Mouse (Mus musculus) bone marrow macrophage, adult 2 months (primary cell): ENCODE measurements around the gene Kalrn. TPM values are rescaled to one million over a fixed set of nuclear protein-coding genes. Genes with fewer than 3 reads are reported as not detected.

ENCODE experiments used
- H3K27ac ChIP-seq: 2 replicates; pipeline ENCODE4 v1.5.1; 2012; ENCODE audit warnings: low read depth, low read length; ENCODE audit not compliant: insufficient read depth
- H3K4me1 ChIP-seq: 2 replicates; pipeline ENCODE4 v1.6.1; 2012; ENCODE audit warnings: low read length; ENCODE audit not compliant: control insufficient read depth, insufficient read depth
- H3K4me3 ChIP-seq: 2 replicates; pipeline ENCODE4 v1.5.1; 2012; ENCODE audit warnings: mild to moderate bottlenecking, low read length, moderate library complexity; ENCODE audit not compliant: insufficient read depth
- CTCF ChIP-seq: IDR thresholded peaks from 2 replicates; pipeline ENCODE4 v1.5.1; 2012; ENCODE audit warnings: low read depth, mild to moderate bottlenecking, low read length, moderate library complexity
- POLR2A ChIP-seq: IDR thresholded peaks from 2 replicates; pipeline ENCODE4 v1.6.1; 2012; ENCODE audit warnings: mild to moderate bottlenecking, low read depth, low read length, borderline replicate concordance
- polyA plus RNA-seq: library from polyadenylated mRNA; stranded (reverse); fragments of >200 nt; gene quantifications from 2 replicates; pipeline ENCODE4 v1.2.4, GENCODE M21; 2012; ENCODE audit not compliant: missing spikeins, insufficient read depth, insufficient read length

Gene Kalrn
- polyA plus RNA-seq, 1 experiment, result not detected

- Histone ChIP-seq H3K4me3 (no peak overlapping the region), H3K27ac (no peak overlapping the region), H3K4me1 (no peaks in the 10 kb centered on the region)
- TF ChIP-seq POLR2A, result no peak
- no peak for TF ChIP-seq CTCF
These were observed 579.0 kb downstream of the Kalrn start for GRCm38 (mm10) chr16:33994321-33994720.

- TF ChIP-seq POLR2A, result no peak
- no peak for TF ChIP-seq CTCF
- no peak overlapping the region for H3K27ac ChIP-seq
- peaks cover 2% of the 10 kb centered on the region for H3K4me1 ChIP-seq
- no peak overlapping the region for H3K4me3 ChIP-seq
These were observed 582.6 kb downstream of the Kalrn start for GRCm38 (mm10) chr16:33990712-33991111.

GRCm38 (mm10) chr16:33989106-33989505, 584.2 kb downstream of the Kalrn start:
- Histone ChIP-seq H3K27ac (no peak overlapping the region), H3K4me3 (no peak overlapping the region), H3K4me1 (peaks cover 9% of the 10 kb centered on the region)
- no peak for TF ChIP-seq CTCF
- no peak for TF ChIP-seq POLR2A

- Histone ChIP-seq H3K27ac (no peak overlapping the region), H3K4me1 (peaks cover 9% of the 10 kb centered on the region), H3K4me3 (no peak overlapping the region)
- peak; percentile 73 for TF ChIP-seq CTCF
- no peak for TF ChIP-seq POLR2A
These were observed 584.8 kb downstream of the Kalrn start for GRCm38 (mm10) chr16:33988358-33989012.

- no peak for TF ChIP-seq CTCF
- no peak for TF ChIP-seq POLR2A
- peaks cover 9% of the 10 kb centered on the region for H3K4me1 ChIP-seq
- no peak overlapping the region for H3K4me3 ChIP-seq
- no peak overlapping the region for H3K27ac ChIP-seq
These were observed 586.3 kb downstream of the Kalrn start for GRCm38 (mm10) chr16:33986993-33987392.

GRCm38 (mm10) chr16:33985372-33985771, 588.0 kb downstream of the Kalrn start:
- Histone ChIP-seq H3K4me1 (peaks cover 9% of the 10 kb centered on the region), H3K4me3 (no peak overlapping the region), H3K27ac (no peak overlapping the region)
- no peak for TF ChIP-seq CTCF
- TF ChIP-seq POLR2A, result no peak

- H3K4me1 ChIP-seq, result peaks cover 9% of the 10 kb centered on the region
- H3K4me3 ChIP-seq, result no peak overlapping the region
- H3K27ac ChIP-seq, result no peak overlapping the region
- TF ChIP-seq CTCF (no peak), POLR2A (no peak)
These were observed 589.6 kb downstream of the Kalrn start for GRCm38 (mm10) chr16:33983712-33984111.

- H3K27ac ChIP-seq, result no peak overlapping the region
- no peaks in the 10 kb centered on the region; the same call in 1 of the 2 replicates for H3K4me1 ChIP-seq
- no peak overlapping the region for H3K4me3 ChIP-seq
- TF ChIP-seq POLR2A, result no peak
- TF ChIP-seq CTCF, result no peak
These were observed 593.5 kb downstream of the Kalrn start for GRCm38 (mm10) chr16:33979855-33980254.

- Histone ChIP-seq H3K27ac (peak overlapping the region; percentile 41), H3K4me3 (peak overlapping the region; percentile 97), H3K4me1 (peaks cover 5% of the 10 kb centered on the region)
- TF ChIP-seq CTCF (no peak), POLR2A (no peak)
These were observed 606.1 kb downstream of the Kalrn start for GRCm38 (mm10) chr16:33967283-33967640.

- H3K4me3 ChIP-seq, result peak within 1 kb of the TSS; percentile 97
- H3K27ac ChIP-seq, result peak within 1 kb of the TSS; percentile 41
- TF ChIP-seq POLR2A (0 out of 2 replicates have a peak, but pooled peaks have one; percentile 11), CTCF (no peak)
- H3K4me1 ChIP-seq, result peaks cover 5% of the 10 kb centered on the region
These were observed 606.6 kb downstream of the Kalrn start, which contains the start of gene Umps for GRCm38 (mm10) chr16:33966538-33967282. Gene Umps (minus strand): TSS chr16:33967038.
